Mouse (Mus musculus) limb, embryonic 14.5 days (tissue): ENCODE data around the gene Clk4. TPM values are rescaled to one million over a fixed set of nuclear protein-coding genes. Genes with fewer than 3 reads are reported as not detected.

Experiments used
- ATAC-seq: fragments of 200-750 bp; cut with Nextera tagmentation; 2 replicates; pipeline ENCODE4 v1.8.0; 2017; ENCODE audit warnings: low read depth, moderate number of reproducible peaks, moderate TSS enrichment; ENCODE audit not compliant: low FRiP score
- DNase-seq: peaks from one replicate; pipeline ENCODE4 v3.0.0-alpha.2; 2015; ENCODE audit warnings: low spot score
- H3K27ac ChIP-seq: fragments of 300-500 bp; sonication (generic); replicated peaks from 2 replicates; pipeline ENCODE4 v1.5.1; 2014; ENCODE audit warnings: low read depth, mild to moderate bottlenecking, low read length, moderate library complexity, mixed read lengths
- H3K27me3 ChIP-seq: fragments of 300-500 bp; sonication (generic); 2 replicates; pipeline ENCODE4 v1.6.1; 2014; ENCODE audit warnings: low read length, mixed read lengths; ENCODE audit not compliant: control insufficient read depth, insufficient read depth
- H3K36me3 ChIP-seq: fragments of 300-500 bp; sonication (generic); 2 replicates; pipeline ENCODE4 v1.6.1; 2014; ENCODE audit warnings: mild to moderate bottlenecking, low read length, moderate library complexity, mixed read lengths; ENCODE audit not compliant: control insufficient read depth, insufficient read depth
- H3K4me1 ChIP-seq: fragments of 300-500 bp; sonication (generic); 2 replicates; pipeline ENCODE4 v1.6.1; 2014; ENCODE audit warnings: antibody characterized with exemption, low read length, mixed read lengths; ENCODE audit not compliant: control insufficient read depth, insufficient read depth
- H3K4me2 ChIP-seq: fragments of 300-500 bp; sonication (generic); replicated peaks from 2 replicates; pipeline ENCODE4 v1.6.1; 2014; ENCODE audit warnings: low read depth, mild to moderate bottlenecking, low read length, moderate library complexity; ENCODE audit not compliant: severe bottlenecking
- H3K4me3 ChIP-seq: fragments of 300-500 bp; sonication (generic); replicated peaks from 2 replicates; pipeline ENCODE4 v1.5.1; 2014; ENCODE audit warnings: low read length
- H3K9ac ChIP-seq: fragments of 300-500 bp; sonication (generic); 2 replicates; pipeline ENCODE4 v1.6.1; 2014; ENCODE audit warnings: mild to moderate bottlenecking, low read depth, low read length, moderate library complexity; ENCODE audit not compliant: severe bottlenecking
- H3K9me3 ChIP-seq: fragments of 300-500 bp; sonication (generic); 2 replicates; pipeline ENCODE4 v1.6.1; 2016; ENCODE audit warnings: low read length; ENCODE audit not compliant: control insufficient read depth
- POLR2A ChIP-seq: fragments of 200-500 bp; IDR thresholded peaks from 2 replicates; pipeline ENCODE4 v1.8.0; 2012; ENCODE audit warnings: inconsistent platforms, mild to moderate bottlenecking, moderate library complexity, borderline replicate concordance; ENCODE audit not compliant: insufficient read depth, insufficient read length; ENCODE audit errors: extremely low read depth
- WGBS: fragments of 180-500 bp; shearing (Covaris S2); extraction: QIAGEN DNeasy Blood & Tissue Kit; methylation state at CpG from one replicate; pipeline ENCODE4 v1.1.7; 2014; 5-methylcytosine and 5-hydroxymethylcytosine counted together
- polyA plus RNA-seq, 2 experiments: library from polyadenylated mRNA; depleted of rRNA in 1 of 2; stranded (reverse) in 1 of 2; unstranded in 1 of 2; fragments of >200 nt; fragmentation: Nextera tagmentation in 1 of 2; extraction: Ambion mirVana in 1 of 2; gene quantifications; 2 replicates each; pipeline versions ENCODE4 v1.2.1 to v1.2.3; 2012 to 2014

Gene Clk4
- polyA plus RNA-seq, 2 experiments: 118 to 184 TPM

DNA sequence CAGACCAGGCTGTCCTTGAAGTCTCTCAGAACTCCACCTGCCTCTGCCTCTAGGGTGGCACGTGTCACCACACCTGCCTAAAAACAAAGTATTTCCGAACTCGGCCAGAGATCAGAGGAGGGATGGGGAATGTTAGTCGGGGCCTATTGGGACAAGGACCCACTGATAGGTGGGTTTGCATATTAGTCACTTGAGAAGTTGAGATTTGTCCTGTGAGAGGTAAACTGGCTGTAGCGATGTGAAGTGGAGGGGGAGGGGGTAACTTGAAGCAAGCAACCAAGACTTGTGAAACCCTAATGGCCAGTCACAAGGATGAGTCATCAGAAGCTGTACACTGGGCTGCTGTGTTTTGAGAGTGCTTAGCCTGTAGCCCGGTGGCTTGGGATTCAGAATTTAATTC is 2.8 kb downstream of the Clk4 start:
- ATAC-seq (no peak), DNase-seq (no peak)
- Histone ChIP-seq H3K4me3 (peak overlapping the region; percentile 90), H3K4me2 (peak overlapping the region; percentile 76), H3K9me3 (no peaks in the 10 kb centered on the region), H3K36me3 (peaks cover 16% of the 10 kb centered on the region), H3K9ac (peak overlapping the region; percentile 96), H3K27ac (no peak overlapping the region), H3K27me3 (no peaks in the 10 kb centered on the region), H3K4me1 (peaks cover 22% of the 10 kb centered on the region)
- TF ChIP-seq POLR2A: no peak
- WGBS: 14% methylated on average over 6 of the region's 6 CpGs

DNA sequence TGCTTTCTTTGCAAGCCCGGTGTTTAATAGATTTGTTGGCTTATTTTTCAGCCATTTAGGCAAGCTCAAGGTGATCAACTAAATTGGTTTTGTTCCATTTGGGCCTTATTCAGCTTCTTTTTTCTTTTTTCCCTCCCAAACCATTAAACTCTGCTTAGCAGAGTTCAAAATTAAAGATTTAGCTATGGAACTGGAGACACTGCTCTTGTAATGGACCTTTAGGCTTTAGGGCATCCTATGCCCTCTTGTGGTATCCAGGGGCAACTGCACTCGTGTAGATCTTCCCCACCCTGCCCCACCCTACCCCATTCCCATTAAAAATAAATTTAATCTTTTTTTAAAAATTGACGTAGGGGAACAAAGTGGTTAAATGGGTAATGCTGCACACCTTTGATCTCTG is 3.8 kb downstream of the Clk4 start:
- Histone ChIP-seq H3K27ac (no peak overlapping the region), H3K4me3 (peak overlapping the region; percentile 90; the same call in 1 of the 2 replicates), H3K9ac (no peak overlapping the region), H3K27me3 (no peaks in the 10 kb centered on the region), H3K4me2 (peak overlapping the region; percentile 76; the same call in 1 of the 2 replicates), H3K4me1 (peaks cover 22% of the 10 kb centered on the region), H3K36me3 (peaks cover 25% of the 10 kb centered on the region), H3K9me3 (no peaks in the 10 kb centered on the region)
- no peak for TF ChIP-seq POLR2A
- WGBS: 46% methylated on average over 3 of the region's 3 CpGs
- ATAC-seq: no peak
- peak; percentile 52 for DNase-seq

DNA sequence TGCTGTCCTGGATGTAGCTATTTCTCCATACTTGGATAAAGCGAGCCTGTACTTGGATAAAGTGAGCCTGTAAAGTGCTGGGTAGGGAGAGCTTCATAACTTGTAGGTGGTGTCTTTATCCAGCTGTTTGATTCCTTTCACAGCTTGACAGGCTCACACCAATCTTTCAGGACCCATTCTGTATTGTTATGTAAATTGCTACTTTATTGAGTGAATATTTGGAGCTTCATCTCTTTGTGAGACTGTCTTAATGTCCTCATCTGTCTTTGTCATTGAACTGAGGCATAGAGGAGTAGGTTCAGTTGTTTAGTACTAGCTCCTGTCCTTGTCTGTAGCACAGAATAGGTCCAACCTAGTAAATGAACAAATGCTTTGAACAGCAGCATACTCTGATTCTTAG is 12.9 kb downstream of the Clk4 start:
- 95% methylated on average over 1 of the region's 1 CpGs for WGBS
- Histone ChIP-seq H3K27me3 (no peaks in the 10 kb centered on the region), H3K27ac (no peak overlapping the region), H3K4me2 (no peak overlapping the region), H3K4me3 (no peak overlapping the region), H3K4me1 (no peaks in the 10 kb centered on the region), H3K9ac (no peak overlapping the region), H3K36me3 (peaks cover 81% of the 10 kb centered on the region), H3K9me3 (no peaks in the 10 kb centered on the region)
- DNase-seq: no peak
- no peak for ATAC-seq
- TF ChIP-seq POLR2A: no peak

DNA sequence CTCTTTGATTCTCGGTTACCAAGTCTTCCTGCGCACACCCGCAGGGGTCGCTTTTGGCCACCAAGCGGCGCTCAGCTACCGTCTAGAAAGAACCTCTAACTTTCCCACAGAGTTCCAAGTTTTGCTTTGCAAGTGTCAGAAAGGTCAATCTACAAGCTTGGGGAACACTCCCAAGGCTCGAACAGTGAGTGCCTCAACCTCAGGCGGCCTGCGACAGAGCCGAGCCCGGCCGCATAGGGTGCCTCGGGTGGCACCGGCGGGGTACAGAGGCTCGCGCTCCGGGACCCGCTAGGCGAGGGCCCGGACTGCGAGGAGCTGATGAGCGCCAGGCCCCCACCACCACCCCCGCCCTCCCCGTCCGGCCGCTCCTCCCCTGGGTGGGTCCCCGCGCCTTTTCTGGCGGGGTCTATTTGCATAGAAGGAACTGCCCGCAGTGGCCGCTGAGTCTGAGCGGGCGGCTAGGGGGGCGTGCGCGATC is 28.1 kb downstream of the Clk4 start, which contains the start of gene Col23a1:
Gene Col23a1, plus strand, starts transcription at position 357 of the 478 bp plus-strand sequence.
- Histone ChIP-seq H3K27ac (peak within 1 kb of the TSS; percentile 55), H3K4me3 (peak within 1 kb of the TSS; percentile 58), H3K9me3 (no peaks in the 10 kb centered on the region), H3K36me3 (peaks cover 5% of the 10 kb centered on the region), H3K27me3 (no peaks in the 10 kb centered on the region), H3K4me1 (peaks cover 5% of the 10 kb centered on the region; the same call in 1 of the 2 replicates), H3K9ac (peak within 1 kb of the TSS; percentile 66), H3K4me2 (peak within 1 kb of the TSS; percentile 88)
- ATAC-seq (peak; percentile 90), DNase-seq (peak; percentile 84)
- TF ChIP-seq POLR2A: no peak
- under 1% methylated on average over 29 of the region's 38 CpGs for WGBS

DNA sequence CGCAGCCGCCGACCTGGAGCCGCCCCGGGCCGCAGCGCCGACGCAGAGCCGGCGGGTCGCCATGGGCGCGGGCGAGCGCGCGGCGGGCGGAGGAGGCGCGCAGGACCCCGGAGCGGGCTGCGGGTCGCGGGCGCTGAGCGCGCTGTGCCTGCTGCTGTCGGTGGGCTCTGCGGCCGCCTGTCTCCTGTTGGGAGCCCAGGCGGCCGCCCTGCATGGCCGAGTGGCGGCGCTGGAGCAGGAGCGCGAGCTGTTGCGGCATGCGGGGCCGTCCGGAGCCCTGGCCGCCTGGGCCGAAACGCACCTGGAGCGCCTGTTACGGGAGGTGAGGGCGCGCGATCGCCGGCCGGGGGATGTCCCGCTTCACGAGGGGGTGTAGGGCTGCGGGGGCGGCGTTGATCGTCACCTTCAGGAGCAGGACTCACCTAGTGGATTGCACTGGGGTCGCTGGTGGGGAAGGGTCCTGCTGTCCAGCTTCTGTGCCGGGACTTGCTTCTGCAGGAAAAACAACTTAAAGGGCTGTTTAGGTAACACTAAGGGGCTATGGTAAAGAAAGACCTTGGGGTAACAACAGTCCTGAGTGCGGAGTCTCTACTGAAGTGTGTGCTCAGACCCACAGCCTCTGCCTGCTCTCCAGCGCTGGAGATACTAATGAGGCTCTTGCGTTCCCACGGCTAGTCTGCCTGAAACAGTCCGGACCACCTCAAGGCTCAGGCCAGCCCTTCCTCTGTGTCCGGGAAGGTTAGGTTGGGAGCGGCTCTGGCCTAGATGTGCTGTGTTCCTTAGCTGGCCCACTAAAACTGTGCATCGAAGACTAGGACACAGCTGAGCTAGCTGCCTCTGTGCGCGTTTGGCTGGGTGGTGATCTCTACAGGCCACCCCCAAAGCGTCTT is 28.8 kb downstream of the Clk4 start:
- H3K36me3 ChIP-seq: no peaks in the 10 kb centered on the region
- peaks cover 5% of the 10 kb centered on the region; the same call in 1 of the 2 replicates for H3K4me1 ChIP-seq
- peak; percentile 69 for ATAC-seq
- peak overlapping the region; percentile 66 for H3K9ac ChIP-seq
- H3K27ac ChIP-seq: peak overlapping the region; percentile 55
- no peak for TF ChIP-seq POLR2A
- H3K27me3 ChIP-seq: no peaks in the 10 kb centered on the region
- peak overlapping the region; percentile 58 for H3K4me3 ChIP-seq
- DNase-seq: peak; percentile 18
- H3K9me3 ChIP-seq: no peaks in the 10 kb centered on the region
- WGBS: 2% methylated on average over 46 of the region's 74 CpGs
- H3K4me2 ChIP-seq: peak overlapping the region; percentile 88
